Mouse (Mus musculus) heart, postnatal 0 days (tissue): ENCODE measurements around the gene Itpk1.

Source experiments
- CTCF ChIP-seq: IDR thresholded peaks from 2 replicates; pipeline ENCODE4 v1.5.1; 2016; ENCODE audit warnings: antibody characterized with exemption, control low read depth, low read depth
- EP300 ChIP-seq: IDR thresholded peaks from 2 replicates; pipeline ENCODE4 v1.6.1; 2016; ENCODE audit warnings: antibody characterized with exemption, low read depth

GRCm38 (mm10) chr12:102627545-102627944 lies 77.2 kb downstream of the Itpk1 start:
- TF ChIP-seq EP300: no peak
- no peak for TF ChIP-seq CTCF
